Mouse (Mus musculus): ENCODE results near the gene Fcgr1. TPM values are rescaled to one million over a fixed set of nuclear protein-coding genes. Genes with fewer than 3 reads are reported as not detected.
"Not testable (repeated sequence)": the region's sequence is repeated elsewhere in the genome, so short reads cannot be mapped to it uniquely, and the experiment has no call there.

Gene Fcgr1
- polyA plus RNA-seq, 1 experiment = 0.02 TPM

DNA sequence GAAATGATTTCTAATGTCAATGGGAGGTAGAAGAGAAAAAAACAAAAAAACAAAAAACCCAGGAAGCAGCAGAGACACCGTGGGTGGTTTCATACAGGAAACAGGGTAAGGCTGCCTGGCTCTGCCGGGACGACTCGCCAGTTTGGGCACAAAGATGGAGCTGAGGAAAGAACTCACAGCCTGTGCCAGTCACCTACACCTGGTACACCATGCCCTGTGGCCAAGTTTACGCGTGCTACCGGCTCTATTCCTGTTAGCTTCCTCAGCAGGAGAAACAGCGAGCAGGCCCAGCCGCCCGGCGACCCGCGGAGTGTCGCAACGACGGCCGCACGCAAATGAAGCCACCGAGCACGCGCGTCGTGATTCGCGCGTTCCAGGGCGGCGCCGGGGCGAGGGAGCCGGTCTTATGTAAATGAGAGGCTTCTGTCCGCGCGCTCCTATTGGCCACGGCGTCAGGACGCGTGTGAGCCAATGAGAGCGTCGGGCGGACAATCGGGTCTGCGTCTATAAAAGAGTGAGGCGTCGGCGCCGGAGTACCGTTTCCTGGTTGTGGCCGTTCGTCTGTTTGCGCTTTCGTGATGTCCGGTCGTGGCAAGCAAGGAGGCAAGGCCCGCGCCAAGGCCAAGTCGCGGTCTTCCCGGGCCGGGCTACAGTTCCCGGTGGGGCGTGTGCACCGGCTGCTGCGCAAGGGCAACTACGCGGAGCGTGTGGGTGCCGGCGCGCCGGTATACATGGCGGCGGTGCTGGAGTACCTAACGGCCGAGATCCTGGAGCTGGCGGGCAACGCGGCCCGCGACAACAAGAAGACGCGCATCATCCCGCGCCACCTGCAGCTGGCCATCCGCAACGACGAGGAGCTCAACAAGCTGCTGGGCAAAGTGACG, 48.5 kb downstream of the Fcgr1 start, which contains the start of gene Hist2h2aa1:
TSS of gene Hist2h2aa1 (plus strand) at position 495 of the 884 bp plus-strand sequence.
- not testable (repeated sequence) for H3K27me3 ChIP-seq (ENCODE audit: control insufficient read depth, insufficient read depth, insufficient read length); H3K79me3 ChIP-seq (ENCODE audit: low read depth); H3K79me2 ChIP-seq (ENCODE audit: control insufficient read depth, insufficient read depth); H3K36me3 ChIP-seq (ENCODE audit: control insufficient read depth, insufficient read depth)
- peak within 1 kb of the TSS; percentile 18 for H3K4me3 ChIP-seq (ENCODE audit: insufficient read depth, poor library complexity, severe bottlenecking)
- peak; percentile 71 for TF ChIP-seq CEBPB (IDR thresholded peaks at IDR 0.05; ENCODE audit: low read depth)
- H3ac ChIP-seq (ENCODE audit: control insufficient read depth, insufficient read length, low read depth) = peak within 1 kb of the TSS; percentile 91

- Histone ChIP-seq H3K79me2 (ENCODE audit: control insufficient read depth, insufficient read depth) (no peaks in the 10 kb centered on the region), H3K36me3 (ENCODE audit: control insufficient read depth, insufficient read depth) (no peaks in the 10 kb centered on the region), H3K79me3 (ENCODE audit: low read depth) (peaks cover 2% of the 10 kb centered on the region), H3ac (ENCODE audit: control insufficient read depth, insufficient read length, low read depth) (peak overlapping the region; percentile 2), H3K4me3 (ENCODE audit: insufficient read depth, poor library complexity, severe bottlenecking) (no peak overlapping the region), H3K27me3 (ENCODE audit: control insufficient read depth, insufficient read depth, insufficient read length) (no peaks in the 10 kb centered on the region)
- TF ChIP-seq CEBPB (IDR thresholded peaks at IDR 0.05; ENCODE audit: low read depth) (no peak), MYOD1 (IDR thresholded peaks at IDR 0.05; ENCODE audit: control insufficient read depth, insufficient read length, low read depth) (no peak), CTCF (IDR thresholded peaks at IDR 0.05; ENCODE audit: control insufficient read depth, insufficient read depth, insufficient read length) (no peak), USF1 (IDR thresholded peaks at IDR 0.05; ENCODE audit: low read depth) (no peak), MAX (IDR thresholded peaks at IDR 0.05) (no peak), FOSL1 (IDR thresholded peaks at IDR 0.05; ENCODE audit: insufficient read depth, low read length, poor library complexity, severe bottlenecking) (no peak), MYOG (IDR thresholded peaks at IDR 0.05; ENCODE audit: control insufficient read depth, extremely low read depth, insufficient read length) (no peak)
These were observed 49.7 kb downstream of the Fcgr1 start for GRCm38 (mm10) chr3:96243921-96244572.

DNA sequence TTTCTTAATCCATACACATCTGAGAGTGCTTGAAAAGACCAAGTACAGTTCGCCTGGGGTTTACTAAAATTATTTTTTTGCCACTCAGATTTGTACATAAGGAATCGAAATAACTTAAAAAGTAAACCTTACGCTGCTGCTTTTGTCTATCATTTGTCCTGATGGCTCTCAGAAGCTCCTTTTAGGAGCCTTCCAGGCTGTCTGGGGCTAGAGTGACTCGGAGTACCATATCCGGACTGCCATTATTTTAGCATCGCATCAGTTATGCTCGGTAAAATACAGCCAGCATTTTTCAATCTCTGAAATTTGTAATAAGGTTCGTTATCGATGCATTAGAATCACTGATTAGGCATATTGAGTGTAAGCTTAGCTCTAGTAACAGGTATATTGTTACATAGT, 53.0 kb downstream of the Fcgr1 start:
- no peak for TF ChIP-seq CEBPB (IDR thresholded peaks at IDR 0.05; ENCODE audit: low read depth)
- TF ChIP-seq FOSL1 (IDR thresholded peaks at IDR 0.05; ENCODE audit: insufficient read depth, low read length, poor library complexity, severe bottlenecking) = no peak
- TF ChIP-seq MYOG (IDR thresholded peaks at IDR 0.05; ENCODE audit: control insufficient read depth, extremely low read depth, insufficient read length) = no peak
- TF ChIP-seq MAX (IDR thresholded peaks at IDR 0.05) = no peak
- no peak for TF ChIP-seq CTCF (IDR thresholded peaks at IDR 0.05; ENCODE audit: control insufficient read depth, insufficient read depth, insufficient read length)
- TF ChIP-seq MYOD1 (IDR thresholded peaks at IDR 0.05; ENCODE audit: control insufficient read depth, insufficient read length, low read depth) = no peak
- no peak for TF ChIP-seq USF1 (IDR thresholded peaks at IDR 0.05; ENCODE audit: low read depth)
- H3K27me3 ChIP-seq (ENCODE audit: control insufficient read depth, insufficient read depth, insufficient read length) = no peaks in the 10 kb centered on the region
- no peaks in the 10 kb centered on the region for H3K36me3 ChIP-seq (ENCODE audit: control insufficient read depth, insufficient read depth)
- H3K4me3 ChIP-seq (ENCODE audit: insufficient read depth, poor library complexity, severe bottlenecking) = no peak overlapping the region
- H3K79me3 ChIP-seq (ENCODE audit: low read depth) = no peaks in the 10 kb centered on the region
- no peaks in the 10 kb centered on the region for H3K79me2 ChIP-seq (ENCODE audit: control insufficient read depth, insufficient read depth)
- no peak overlapping the region for H3ac ChIP-seq (ENCODE audit: control insufficient read depth, insufficient read length, low read depth)

DNA sequence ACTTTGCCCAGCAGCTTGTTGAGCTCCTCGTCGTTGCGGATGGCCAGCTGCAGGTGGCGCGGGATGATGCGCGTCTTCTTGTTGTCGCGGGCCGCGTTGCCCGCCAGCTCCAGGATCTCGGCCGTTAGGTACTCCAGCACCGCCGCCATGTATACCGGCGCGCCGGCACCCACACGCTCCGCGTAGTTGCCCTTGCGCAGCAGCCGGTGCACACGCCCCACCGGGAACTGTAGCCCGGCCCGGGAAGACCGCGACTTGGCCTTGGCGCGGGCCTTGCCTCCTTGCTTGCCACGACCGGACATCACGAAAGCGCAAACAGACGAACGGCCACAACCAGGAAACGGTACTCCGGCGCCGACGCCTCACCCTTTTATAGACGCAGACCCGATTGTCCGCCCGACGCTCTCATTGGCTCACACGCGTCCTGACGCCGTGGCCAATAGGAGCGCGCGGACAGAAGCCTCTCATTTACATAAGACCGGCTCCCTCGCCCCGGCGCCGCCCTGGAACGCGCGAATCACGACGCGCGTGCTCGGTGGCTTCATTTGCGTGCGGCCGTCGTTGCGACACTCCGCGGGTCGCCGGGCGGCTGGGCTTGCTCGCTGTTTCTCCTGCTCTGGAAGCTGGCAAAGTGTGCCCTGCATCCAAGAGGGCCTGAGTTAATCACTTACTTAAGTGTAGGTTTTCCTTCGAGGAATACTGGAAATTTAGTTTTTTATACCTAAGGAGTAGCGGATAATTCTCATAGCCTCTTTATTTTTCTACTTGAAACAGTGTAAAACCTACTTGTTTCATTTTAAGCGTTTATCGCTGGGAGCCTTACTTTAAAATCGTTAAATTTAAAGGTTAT, 53.6 kb downstream of the Fcgr1 start, which contains the start of gene Hist2h2aa2:
TSS of gene Hist2h2aa2 (minus strand) at position 328 of the 850 bp plus-strand sequence.
- not testable (repeated sequence) for H3K27me3 ChIP-seq (ENCODE audit: control insufficient read depth, insufficient read depth, insufficient read length); H3K79me3 ChIP-seq (ENCODE audit: low read depth); H3K36me3 ChIP-seq (ENCODE audit: control insufficient read depth, insufficient read depth); H3K79me2 ChIP-seq (ENCODE audit: control insufficient read depth, insufficient read depth)
- Histone ChIP-seq H3ac (ENCODE audit: control insufficient read depth, insufficient read length, low read depth) (peak within 1 kb of the TSS; percentile 35), H3K4me3 (ENCODE audit: insufficient read depth, poor library complexity, severe bottlenecking) (peak within 1 kb of the TSS; percentile 29)

DNA sequence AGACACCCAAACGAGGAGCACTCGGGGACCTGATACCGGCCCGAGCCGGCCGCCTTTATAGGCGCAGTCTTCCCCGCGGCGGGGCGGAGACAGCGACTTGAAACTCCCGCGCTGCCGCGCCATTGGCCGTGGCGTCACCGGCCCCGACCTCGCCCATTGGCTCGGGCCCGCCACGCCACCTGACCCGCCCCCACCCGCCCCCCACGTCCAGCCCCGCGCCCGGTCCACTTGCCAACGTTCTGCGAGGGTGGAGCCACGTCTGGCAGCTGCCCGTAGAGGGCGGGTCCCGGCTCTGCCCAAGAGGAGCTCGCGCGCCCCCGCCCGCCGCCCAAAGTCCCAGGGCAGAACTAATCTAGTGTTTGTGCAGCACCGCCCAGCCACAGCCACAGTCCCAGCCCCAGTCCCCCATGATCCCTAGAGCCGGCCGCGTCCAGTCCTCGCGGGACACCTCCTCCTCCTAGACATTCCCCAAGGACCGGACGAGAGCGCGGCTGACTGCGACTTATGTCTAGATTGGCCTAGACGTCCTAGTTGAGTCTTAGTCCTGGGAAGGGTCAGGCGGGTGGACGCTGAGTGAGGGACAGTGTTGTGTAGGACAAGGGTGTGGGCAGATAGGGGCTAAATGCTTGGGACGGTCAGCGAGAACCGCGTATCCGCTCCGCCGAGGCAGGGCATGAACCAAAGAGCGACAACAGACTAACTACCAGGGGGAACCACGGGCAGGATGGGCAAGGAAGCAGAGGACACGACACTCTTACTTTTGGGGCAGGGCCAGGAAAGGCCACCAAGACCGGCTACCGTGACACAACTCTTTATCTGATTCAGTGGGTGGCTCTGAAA, 54.6 kb downstream of the Fcgr1 start, which contains the start of gene Hist2h3c2:
TSS of gene Hist2h3c2 (minus strand) at position 174 of the 840 bp plus-strand sequence.
- not testable (repeated sequence) for H3K27me3 ChIP-seq (ENCODE audit: control insufficient read depth, insufficient read depth, insufficient read length); H3K79me2 ChIP-seq (ENCODE audit: control insufficient read depth, insufficient read depth); H3K79me3 ChIP-seq (ENCODE audit: low read depth); H3K36me3 ChIP-seq (ENCODE audit: control insufficient read depth, insufficient read depth)
- H3K4me3 ChIP-seq (ENCODE audit: insufficient read depth, poor library complexity, severe bottlenecking) = peak within 1 kb of the TSS; percentile 42
- peak within 1 kb of the TSS; percentile 68 for H3ac ChIP-seq (ENCODE audit: control insufficient read depth, insufficient read length, low read depth)

All from C2C12 (cell line).